Mouse (Mus musculus) cerebellum, adult 9-10 months (tissue): ENCODE measurements at regions not wholly inside any gene's neighbourhood (a gene's known extent, or its start where the extent isn't known, plus 50 kb on each side); places are given as distances from the start of the nearest gene placed in this dataset.

Source experiments
- DNase-seq: peaks from one replicate; pipeline ENCODE4 v3.0.0; 2022

DNA sequence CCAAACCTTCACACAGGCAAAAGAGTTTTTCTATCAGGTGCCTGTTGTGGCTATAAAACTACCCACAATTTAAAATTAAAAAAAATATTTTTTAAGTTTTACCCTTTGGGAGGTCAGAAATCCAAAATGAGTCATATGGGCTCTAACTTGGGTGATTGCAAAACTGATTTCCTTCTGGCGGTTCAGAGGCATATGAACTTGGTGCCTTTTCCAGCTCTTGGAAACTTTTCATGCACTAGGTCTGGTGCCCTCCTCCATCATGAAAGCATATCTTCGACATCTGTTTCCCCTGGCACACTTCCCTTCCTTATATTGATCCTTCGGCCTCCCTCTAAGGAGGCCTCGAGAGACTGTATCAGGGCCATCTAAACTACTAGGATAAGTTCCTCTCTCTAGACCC is 168.8 kb downstream of the Gm45692 start:
- DNase-seq = no peak

DNA sequence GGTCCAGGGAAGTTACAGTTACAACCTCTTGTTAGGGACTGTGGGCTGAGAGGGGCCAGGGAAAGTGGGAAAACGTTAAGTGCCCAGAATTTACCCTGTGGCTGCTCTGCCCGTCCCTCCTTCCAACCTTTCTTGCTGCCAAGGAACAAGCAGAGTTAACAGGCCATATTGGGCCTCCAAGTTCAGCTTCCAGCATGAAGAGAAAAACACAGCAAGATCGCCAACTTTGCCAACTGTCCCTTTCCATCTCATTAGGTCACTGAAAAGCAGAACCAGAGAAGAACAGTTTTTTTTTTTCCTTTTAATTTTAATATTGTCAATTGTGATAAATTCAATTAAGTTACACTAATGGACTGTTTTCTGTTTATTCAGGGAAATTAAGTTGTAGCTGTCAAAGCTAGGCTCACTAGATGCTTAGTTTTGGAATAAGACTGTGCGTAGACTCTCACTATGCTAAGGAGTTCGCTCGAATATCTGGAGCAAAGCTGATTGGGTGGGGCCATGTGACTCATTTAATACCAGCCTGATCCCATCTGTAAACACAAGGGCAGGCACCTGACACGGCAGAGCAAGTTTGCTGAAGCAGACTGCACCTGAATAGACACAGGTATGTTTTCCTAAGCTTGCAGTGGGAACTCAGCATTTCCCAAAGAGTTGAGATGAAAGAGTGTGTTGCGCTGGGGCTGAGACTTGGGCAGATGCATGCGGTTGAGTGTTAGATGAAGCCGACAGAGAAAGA is 178.9 kb downstream of the Gm45692 start:
- no peak for DNase-seq

DNA sequence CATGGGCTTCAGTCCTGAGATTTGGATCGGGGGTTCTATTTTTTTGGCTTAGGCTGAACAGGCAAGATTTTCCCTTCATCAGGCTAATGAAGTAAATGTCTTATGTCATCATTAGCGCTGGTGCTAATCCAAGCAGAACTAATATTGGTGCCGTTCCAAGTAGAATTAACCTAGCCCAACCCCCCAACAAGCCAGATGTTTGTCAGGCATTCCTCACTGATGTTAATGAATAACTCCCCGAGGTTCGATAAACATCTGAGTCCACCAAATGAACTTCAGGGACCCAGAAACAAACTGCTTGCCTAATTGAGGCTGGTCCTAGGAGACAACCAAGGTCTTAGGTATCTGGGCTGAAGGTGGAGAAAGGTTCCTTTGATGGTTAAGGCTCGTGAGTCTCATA is 180.9 kb downstream of the Gm45692 start:
- DNase-seq = no peak

DNA sequence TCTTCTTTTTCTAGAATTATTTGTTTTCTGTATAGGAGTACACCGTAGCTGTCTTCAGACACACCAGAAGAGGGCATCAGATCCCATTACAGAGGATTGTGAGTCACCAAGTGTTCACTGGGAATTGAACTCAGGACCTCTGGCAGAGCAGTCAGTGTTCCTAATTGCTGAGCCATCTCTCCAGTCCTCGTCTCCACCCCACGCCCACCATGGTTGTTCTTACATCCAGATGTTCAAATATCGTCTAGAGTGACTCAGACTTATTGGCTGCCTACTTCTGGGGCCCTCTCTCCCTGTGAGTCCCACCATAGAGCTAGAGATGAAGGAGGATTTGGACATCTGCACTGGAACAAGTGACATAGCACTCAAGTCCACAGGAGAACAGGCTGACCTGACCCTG is 182.6 kb downstream of the Gm45692 start:
- no peak for DNase-seq

DNA sequence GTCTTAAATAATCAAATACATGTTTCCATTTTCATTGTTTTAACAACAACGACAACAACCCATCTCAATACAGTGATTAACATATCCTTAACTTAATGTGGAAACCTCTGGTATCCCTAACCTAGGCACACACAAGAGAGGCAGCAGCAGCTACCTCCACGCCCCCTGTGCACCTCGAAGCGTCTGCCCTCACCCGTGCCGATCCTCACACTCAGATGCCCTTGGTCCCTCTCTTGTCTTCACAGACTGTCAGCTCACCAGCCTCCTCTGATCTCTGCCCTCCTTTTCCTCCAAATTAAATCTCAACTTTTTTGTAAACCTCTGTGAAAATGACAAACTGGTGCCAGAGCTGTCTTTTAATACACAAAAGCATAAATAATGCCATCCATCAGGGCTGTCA is 185.2 kb downstream of the Gm45692 start:
- no peak for DNase-seq

DNA sequence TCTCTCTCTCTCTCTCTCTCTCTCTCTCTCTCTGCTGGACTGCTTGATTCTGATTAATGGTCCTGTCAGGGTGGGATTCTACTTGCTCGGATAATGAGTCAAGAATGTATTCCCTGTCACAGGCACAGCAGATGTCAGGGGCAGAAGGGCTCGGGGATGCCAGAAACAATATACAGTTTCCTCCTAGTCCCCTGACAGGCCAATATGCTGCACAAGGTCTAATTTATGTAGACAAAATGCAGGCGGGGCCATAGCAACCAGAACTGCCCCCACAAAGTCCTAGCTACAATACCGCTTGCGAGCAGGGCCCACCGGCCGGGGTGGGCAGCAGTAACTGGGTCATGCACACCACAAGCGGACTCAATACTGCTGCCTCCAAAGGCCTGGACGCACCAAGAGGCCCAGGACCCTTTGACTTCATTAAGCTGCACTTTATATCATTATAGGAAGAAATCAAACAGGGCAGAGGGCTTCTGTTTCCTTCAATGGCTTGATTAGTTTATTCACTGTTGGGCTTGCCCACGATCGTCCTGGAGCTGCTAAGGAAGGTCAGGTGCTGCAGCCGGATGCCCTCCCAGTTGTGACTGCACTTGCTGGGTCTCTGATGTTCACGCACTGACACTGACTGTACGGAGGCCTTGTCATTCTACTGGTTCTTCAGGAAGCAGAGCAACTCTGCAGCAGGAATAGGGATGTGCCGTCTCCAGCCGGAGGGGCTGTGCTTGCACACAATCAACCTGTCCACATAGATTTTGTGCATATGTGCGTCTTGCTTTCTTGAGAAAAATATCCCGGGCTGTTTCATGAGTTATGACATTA is 185.9 kb downstream of the Gm45692 start:
- no peak for DNase-seq

DNA sequence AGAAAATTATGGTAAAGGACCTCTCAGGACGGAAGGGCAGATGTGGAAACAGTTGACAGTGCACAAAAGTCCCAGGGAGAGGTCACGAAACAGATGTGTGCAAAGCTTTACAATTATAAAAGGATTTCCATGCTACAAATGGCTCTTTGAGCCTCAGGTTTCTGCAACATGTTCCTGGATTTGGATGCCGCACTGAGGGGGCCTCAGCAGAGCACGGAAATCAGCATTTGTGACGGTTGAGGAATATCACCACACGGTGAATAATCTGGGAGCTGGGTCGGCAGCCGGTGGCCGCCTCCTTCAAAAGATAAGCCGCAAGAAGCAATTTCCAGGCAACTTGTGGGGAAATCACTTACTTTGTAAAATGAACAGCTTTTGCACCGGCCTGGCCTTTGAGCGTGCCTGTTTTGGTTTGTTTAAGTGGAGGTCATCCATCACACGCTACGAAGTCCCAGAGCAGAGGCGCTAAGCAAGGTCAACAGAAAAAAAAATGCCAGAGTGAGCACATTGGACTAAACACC is 188.8 kb downstream of the Gm45692 start:
- no peak for DNase-seq

DNA sequence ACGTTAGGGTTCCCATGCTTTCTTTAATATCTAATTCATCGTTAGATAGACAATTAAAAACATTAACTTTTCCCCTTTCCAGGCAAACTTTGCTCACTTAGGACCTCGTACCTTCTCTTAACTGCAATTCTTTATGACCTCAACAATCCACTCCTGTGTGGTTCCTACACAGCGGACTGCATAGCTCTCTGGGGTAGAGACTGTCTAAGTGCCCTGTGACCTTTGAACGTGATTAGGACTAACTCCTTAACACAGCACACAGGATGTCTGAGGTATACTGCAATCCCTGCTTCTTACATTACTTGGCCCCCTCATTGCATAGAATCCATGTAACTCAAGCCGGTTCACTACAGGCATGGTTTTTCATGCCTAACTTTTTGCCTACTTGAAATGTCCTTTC is 190.4 kb downstream of the Gm45692 start:
- DNase-seq = no peak

DNA sequence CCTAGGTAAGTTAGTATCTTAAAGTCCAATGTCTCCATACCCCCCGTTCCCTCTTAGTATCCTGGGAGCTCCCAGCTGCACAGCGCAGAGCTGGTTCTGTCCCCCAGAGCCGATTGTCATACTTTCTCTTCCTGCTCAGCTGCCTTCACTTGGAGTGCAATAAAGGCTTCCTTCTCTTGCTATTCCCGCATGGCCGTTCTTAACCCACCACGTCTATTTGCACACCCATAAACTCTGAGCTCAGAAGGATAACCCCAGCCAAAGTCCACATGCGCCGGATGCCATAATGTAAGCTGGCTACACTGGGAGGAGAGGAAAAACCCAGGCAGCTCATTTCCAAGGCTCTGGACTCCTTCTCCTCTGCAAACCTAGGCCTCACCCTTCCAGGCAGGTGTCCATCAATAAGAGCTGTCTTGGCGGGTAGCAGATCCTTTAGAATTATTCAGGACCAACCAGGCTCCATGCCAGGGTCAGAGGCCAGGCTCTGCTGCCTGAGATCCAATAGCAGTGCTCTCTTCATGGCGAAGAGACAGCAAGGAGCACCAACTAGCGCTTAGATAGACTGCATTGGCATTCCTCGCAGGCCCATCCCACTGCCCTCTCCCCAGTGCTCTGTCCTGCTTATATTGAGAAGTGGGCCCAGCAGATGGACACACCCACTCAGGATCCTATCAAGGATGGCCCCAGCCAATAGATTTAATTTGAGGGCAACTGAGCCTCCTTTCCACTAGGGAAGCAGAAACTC is 204.4 kb downstream of the Gm45692 start:
- no peak for DNase-seq

DNA sequence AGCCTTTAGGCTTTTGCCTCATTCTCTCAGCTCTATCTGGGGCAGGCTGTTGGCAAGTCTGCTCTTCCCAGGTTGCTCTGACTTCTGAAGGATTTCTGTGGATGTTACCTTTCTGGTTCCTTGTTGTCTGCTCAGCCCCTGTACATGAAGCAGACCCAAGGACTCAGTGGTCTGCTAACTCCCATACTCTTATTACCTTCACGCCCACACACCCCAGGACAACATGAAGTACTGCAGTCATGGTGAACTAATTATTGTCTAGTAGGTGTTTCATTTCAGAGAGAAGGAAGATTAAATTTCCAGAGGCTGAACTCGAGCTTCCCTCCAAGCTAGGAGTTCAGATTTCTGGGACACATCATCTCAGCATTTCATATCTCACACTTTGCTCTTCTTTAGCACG is 205.3 kb downstream of the Gm45692 start:
- no peak for DNase-seq

DNA sequence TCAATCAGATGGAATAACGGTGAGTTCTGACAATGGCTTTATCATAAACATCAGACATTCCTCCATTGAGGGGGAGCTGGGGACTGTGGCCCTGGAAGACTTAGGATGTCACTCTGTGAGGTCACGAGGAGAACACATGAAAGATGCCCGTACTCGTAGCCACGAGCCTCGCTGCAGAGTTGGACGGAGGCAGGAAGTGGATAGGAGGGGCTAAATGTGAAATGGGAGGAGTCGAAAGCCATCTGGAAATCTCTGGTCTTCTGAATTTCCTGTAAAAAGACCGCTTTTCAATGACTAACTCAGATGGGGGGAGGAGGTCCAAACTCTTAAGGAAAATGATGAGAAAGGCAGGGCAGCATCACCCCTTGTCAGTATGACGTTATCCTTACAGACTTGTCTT is 210.5 kb downstream of the Gm45692 start:
- no peak for DNase-seq

DNA sequence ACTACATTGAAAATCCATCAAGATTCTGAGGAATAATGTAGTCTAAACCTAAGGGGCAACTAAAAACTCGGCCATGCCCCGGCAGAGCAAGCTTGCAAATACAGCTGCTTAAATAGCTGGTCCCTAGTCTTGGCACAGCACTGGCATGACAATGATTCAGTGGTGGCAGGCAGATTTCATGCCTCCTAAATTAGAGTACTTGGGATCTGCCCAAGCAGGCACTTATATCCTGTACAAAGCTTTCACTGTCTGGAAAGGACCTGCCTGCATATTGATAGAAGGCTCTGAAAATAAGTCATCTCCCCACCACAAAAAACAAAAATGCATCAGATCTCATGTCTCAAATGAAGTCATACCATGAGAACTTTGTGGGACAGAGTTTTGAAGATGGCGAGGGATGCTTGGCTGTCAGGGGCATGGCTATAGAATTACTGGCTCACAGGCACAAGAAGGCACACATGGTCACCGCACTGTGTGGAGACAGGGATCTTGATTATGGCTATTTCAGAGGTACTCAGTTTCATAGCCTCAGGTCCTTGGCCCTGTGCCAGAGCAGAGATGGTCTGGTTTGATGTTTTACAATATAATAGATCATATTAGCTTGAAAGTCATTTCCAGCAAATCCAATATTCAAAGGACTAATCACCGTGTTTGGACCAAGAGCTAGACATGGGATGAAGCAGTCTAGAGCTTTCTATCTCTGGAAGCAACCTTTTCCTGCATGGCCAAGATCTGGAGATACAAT is 217.7 kb downstream of the Gm45692 start:
- DNase-seq = no peak

DNA sequence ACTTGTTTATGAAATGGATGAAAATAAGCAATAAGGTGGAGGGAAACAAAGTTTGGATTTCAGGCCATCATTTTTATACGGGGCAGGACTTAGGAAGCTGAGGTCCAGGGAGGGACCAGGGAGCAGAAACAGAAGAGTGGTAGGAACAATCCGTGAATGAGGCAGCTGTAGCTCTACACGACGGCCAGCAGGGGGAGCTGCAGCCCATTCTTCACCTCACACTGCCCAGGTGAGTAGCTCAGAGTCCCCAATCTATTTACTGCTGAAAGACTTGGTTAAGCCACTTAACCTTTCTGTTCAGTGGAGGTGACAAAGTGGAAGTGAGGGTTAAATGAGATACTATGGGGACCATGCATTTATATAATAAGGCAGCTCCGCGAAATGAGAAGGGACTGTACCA is 225.7 kb downstream of the Gm45692 start:
- DNase-seq = peak; percentile 71

DNA sequence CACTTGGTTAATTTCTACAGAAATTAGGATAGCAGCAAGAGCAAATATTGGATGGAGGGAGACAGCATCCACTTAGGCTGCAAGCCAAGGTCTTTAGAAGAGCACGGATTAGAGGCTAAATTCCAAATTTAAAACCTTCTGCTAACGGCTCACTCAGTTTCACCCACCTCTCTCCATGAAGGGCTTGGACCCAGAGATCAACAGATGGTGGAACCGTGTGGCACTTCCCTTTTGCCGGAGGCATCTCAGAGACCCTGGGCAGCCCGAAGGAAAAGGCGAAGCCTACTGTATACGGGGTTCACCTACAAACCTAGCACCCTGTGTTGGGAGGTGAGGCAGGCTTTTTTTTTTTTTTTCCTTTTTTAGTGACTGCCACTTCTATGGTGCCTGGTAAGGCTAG is 229.9 kb downstream of the Gm45692 start:
- peak; percentile 43 for DNase-seq

DNA sequence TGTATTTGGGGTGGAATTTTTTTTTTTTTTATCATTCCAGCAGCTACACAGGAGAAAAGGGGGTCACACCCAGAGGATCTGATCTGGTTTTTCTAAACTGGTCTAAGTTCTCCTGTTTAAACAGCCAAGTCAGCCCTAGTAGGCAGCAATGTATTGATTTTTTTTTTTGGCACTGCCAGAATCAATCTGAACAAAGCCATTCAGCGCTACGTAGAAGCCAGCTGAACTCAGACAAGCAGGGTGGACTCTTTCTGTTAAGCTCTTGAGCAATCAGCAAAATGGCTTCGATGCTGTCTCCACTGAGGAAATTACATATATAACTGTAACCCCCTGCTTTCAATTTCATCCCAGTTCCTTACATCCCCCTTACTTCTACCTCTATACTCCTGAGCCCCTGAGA is 230.5 kb downstream of the Gm45692 start:
- DNase-seq = no peak

DNA sequence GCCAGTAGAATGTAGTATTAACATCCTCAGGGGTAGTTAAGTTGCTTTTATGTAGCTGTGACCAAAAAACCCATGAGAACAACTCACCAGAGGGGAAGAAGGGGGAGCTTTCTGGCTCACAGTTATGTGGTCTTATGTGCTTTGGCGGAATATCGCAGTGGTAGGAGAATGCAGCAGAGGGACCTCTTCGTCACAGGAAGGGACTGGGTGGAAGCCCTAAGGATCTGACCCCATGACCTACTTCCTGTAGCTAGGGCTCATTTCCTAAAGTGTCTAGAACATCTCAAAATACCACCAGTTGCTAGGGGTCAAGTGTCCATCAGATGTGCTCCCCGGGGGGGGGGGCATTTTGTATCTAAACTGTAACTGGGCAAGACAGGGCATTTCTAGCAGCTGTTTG is 231.3 kb downstream of the Gm45692 start:
- DNase-seq = no peak

DNA sequence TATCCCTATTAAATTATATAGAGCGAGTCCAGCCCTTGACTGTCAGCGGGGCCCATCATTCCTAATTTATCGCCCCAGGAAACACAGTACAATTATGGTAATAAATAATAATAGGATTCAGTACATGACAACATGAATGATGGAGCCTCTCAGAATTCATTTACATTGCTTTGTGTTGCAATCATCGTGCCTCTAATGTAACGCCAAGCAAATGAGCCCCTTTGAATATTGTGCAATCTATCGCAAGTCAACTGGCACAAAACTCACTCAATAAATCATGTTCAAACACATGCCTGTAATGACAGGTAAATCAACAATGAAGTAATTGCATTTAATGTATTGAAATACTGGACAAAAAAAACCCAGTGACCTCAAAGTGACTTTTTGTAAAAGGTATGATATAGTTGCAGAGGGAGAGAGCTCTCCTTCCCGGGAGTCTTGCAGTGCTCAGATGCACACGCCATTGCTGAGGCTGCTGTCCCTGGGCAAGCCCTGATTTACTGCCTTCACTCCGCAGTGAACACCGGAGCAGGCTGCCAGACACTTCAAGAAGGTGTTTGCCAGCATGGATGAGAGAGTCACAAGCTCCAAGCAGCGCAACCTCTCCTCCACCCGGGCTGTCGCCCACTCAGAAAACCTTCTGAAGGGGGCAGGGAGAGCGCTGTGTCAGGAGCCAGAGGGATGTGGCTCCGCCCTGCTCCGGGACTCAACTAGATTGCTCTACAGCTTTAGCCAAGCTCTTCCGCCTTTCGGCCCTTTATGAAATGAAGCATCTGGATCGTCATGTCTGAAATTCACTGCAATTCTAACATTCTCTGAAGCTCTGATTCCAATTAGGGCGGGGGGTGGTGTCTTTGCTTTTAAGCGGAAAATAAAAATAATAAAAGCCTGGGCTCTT is 232.6 kb downstream of the Gm45692 start:
- DNase-seq = peak; percentile 37

DNA sequence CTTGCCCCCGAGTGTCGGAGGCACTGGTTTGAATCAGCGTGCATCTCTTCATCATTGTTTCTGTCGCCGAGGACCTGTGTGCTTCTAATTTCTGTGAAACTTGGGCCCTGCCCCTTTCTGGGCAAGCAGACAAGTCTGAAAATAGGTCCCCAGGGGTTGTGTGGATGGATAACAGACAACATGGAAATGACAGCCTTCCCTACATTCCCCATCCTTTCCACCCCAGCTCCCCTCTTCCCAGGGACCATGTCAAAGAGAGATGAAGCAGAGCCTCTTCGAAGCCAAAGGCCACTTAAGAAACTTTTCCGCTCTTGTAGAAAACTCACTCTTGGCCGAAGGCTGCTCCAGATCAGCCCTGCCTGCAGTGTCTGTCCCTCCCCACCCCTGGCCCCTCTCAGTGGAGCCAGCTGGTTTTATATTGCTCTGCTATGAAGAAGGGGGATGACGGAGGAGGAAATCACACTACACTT is 233.2 kb downstream of the Gm45692 start:
- DNase-seq = no peak

DNA sequence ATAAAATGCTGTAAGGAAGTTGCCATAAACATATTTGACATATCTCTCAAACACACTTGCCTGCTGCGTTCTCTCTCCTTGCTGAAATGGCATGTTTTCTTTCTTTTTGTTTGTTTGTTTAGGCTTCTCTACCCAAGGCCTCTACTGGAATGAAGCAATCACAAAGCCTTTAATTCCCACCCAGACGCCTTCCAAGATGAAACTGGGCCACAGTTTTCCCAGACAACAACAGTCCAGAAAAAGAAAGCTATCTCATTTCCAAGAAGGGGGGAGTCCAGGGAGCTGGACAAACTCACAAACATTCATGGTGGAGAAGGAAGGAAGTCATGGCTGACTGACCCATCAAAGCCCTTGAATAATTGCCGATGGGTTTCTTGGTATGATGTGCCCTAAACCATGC is 234.1 kb downstream of the Gm45692 start:
- no peak for DNase-seq

DNA sequence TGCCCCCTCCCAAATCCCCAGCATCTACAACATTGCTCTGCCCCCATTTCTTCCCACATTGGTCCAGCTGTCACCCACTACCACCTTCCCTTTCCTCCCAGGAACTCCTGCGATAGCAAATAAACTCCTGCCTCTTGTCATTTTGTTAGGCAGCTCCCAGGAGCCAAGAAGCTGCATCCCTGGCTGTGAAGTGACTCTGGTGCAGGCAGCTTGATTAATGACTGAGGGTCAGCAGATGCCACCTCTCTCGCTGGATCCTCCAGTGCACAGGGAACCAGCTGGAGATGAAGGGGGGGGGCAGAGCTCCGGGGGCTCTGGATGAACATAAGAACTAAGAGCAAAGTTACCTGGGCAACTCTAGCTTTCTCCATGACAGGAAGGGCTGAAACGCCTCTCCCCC is 235.2 kb downstream of the Gm45692 start:
- DNase-seq = no peak

DNA sequence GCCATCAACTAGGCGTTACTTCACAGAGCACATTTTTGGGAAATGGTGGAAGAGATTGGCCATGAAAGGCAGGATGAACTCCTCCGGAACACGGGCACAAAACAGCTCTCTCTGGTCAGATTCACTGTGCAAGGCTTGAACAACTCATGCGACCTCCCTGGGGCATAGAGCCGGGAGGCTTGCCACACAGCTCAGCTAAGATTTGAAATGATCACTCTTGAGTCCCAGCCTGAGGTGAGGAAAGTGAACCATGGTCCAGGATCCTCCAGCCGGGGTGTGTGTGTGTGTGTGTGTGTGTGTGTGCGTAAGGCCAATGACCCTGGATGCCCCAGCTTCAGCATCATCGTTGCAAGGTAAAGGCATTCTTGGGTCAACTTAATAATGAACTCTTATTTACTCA is 237.5 kb downstream of the Gm45692 start:
- no peak for DNase-seq

DNA sequence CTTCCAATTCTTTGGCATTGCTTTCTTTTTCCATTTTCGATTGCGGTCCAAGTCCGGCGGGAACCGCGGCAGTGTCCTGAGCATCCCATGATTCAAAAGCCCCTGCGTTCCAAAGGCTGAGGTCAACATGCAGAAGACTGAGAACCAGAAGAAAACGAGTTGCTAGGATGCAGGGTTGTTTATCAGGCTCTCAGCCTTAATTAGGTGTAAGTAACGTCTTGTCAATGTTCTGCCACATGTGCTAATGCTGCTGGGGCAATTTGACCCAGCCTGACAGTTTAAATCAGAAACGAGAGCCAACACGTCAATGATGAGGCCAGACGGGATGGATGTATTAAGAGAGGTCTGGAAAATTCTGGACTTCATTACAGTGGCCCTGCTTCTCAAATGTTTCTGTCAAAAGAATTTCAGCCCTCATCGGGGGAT is 239.4 kb downstream of the Gm45692 start:
- no peak for DNase-seq
